Mouse (Mus musculus) left cerebral cortex, adult 8-10 months (tissue): ENCODE results near the gene Gss. TPM values are rescaled to one million over a fixed set of nuclear protein-coding genes. Genes with fewer than 3 reads are reported as not detected.

ENCODE experiments used
- DNase-seq, 2 experiments: peaks; one replicate each; pipeline ENCODE4 v3.0.0; 2022; ENCODE audit warnings: low spot score in 2 of 2
- microRNA-seq, 2 experiments: library from miRNA; unstranded; fragments of <30 nt; microRNA quantifications; one replicate each; pipeline ENCODE4 v1.2.0; 2022
- total RNA-seq, 4 experiments: library from RNA; stranded (reverse); gene quantifications; 2 replicates each; pipeline ENCODE4 v1.2.4; 2022

Gss gene
- total RNA-seq, 4 experiments from 2014 or later: 14.6 to 15.7 (median 15.0) TPM

DNA sequence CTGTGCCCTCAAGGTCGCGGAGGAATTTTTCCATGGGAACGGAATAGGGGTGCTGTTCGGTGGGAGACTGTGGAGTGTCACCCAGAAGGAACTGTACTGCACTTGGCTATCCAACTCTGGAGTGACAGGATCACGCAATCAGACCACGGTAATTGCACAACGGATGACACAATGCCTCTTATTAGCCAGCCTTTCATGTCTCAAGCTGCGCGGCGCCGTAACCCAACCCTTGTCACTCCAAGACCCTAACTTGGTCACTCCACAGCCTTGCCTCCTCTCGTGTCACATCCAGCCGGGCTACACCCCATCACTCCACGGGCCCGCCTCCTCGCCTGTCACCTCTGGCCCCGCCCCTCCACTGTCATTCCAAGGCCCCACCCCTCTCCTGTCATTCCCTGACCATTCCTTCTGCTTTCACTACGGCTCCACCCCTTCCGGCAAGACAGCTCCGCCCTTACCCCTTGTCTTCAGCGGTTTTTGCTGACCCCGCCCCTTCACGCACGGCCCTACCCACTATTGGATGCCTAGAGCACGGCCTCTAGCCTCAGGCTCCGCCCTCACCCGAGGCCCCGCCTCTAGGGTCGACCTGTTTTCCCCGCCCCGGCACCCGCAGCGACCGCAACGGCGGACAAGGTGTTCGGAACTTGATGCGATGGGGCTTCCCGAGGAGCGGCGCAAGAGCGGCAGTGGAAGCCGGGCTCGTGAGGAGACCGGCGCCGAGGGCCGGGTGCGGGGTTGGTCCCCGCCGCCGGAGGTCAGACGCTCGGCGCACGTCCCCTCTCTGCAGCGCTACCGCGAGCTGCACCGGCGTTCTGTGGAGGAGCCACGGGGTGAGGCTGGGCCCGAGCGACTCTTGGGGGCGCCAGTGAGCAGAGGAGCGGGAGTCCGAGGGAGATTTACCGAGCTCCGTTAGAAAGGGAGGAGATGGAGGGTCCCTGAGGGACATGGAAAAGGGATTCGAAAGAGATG, 74.9 kb downstream of the Gss start, which contains the start of the genes Acss2 and Ggt7:
Gene Acss2 (plus strand): TSS at position 494 of the 969 bp plus-strand sequence.
Gene Ggt7 (minus strand): TSS at position 783 of the 969 bp plus-strand sequence.
- DNase-seq: peak; percentile 94 to 99

DNA sequence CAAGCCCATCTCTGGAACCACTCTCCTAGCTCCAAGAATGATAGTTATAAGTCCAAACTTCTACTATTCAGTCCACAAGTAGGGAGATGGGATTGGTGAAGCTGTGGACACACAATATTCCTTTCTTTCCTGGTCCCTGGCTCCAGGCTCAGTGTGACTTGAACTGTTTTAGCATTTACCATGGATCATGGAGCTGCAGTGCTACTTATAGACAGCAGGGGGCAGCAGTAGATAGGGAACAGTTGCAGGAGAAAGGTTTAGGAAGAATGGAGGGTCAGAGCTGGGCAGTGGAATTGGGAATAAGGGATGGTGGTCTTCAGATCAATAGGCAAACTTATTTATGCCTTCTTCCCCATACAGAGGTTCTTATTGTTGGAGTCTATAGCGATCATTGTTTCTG, 76.7 kb downstream of the Gss start:
- DNase-seq: no peak

DNA sequence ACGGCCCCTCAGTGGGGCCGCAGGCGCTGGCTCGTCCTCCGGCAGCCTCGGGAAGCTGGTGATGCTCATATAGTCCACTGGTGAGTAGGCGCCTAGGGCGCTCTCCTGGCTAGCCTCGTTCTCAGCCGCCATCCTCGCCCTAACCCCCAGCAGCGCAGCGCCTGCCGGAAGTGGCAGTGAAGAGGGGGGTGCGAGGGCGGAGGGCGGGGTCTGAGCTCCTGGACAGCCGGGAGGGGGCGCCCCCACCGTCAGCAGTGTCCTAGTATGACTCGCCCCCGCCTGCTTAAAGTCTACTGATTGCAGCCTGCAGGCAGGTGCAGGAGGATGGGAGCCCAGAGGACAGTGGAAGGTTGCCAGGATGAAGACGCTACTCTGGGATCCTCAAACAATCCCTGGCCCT, 77.9 kb downstream of the Gss start:
- peak; percentile 75 to 92 for DNase-seq

DNA sequence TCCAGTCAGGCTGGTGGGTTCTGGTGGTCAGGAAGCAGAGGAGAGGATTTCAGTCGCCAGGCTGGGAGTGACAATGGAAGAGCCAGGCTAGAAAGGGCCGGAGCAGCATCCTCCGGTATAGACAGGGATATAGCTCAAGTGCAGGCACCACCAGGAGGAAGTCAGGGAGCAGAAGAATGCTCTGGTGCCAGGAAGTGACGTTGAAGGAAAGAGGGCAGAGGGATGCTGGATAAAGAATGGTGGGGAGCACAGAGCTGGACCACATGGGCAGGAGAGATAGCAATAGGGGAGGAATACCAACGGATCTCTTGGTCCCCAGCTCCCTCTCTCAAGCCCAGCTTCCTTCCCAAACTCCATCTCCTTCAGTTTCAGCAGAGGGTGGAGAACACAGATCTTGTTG, 79.1 kb downstream of the Gss start:
- DNase-seq: no peak

Small RNA genes within 50 kb of the gene (microRNA-seq; reads per million reads assigned to microRNA genes)
- gene Mir499: 8.4 to 14.3 reads per million in 2 experiments

Other genes starting within 250 kb of the Gss start
- 10 to 100 TPM; 27.4 to 30.1 (median 28.9) TPM for gene Pigu, start 235.4 kb downstream of the Gss start, total RNA-seq
- 100 to 1,000 TPM; 118 to 124 (median 121) TPM for gene Trp53inp2, start 211.8 kb downstream of the Gss start, total RNA-seq
- 10 to 100 TPM; 55.5 to 61.2 (median 57.9) TPM for gene Ncoa6, start 118.9 kb downstream of the Gss start, total RNA-seq
- gene Acss2, start 74.9 kb downstream of the Gss start, total RNA-seq: 10 to 100 TPM; 53.0 to 64.3 (median 55.1) TPM
- 100 to 1,000 TPM; 104 to 117 (median 113) TPM for gene Ggt7, start 74.6 kb downstream of the Gss start, total RNA-seq
- 10 to 100 TPM in 1 of 4 experiments, 1 to 10 TPM in 3; 3.7 to 13.0 (median 7.2) TPM for gene Myh7b, start 18.4 kb upstream of the Gss start, total RNA-seq
- gene Trpc4ap, start 99.6 kb upstream of the Gss start, total RNA-seq: 100 to 1,000 TPM; 148 to 150 (median 149) TPM
- 10 to 100 TPM; 21.9 to 23.9 (median 23.3) TPM for gene Edem2, start 136.7 kb upstream of the Gss start, total RNA-seq
- gene Gm17581, start 143.1 kb upstream of the Gss start, total RNA-seq: not detected
- 1 to 10 TPM in 3 of 4 experiments, under 1 TPM in 1; 0.76 to 2.5 (median 1.9) TPM for gene Procr, start 158.3 kb upstream of the Gss start, total RNA-seq
- 10 to 100 TPM; 29.2 to 30.8 (median 29.9) TPM for gene Mmp24, start 182.5 kb upstream of the Gss start, total RNA-seq
- gene BC029722, start 226.6 kb upstream of the Gss start, total RNA-seq: 10 to 100 TPM; 56.9 to 63.1 (median 60.3) TPM
- gene Eif6, start 234.1 kb upstream of the Gss start, total RNA-seq: 10 to 100 TPM; 78.6 to 93.2 (median 86.3) TPM
- gene Fam83c, start 242.0 kb upstream of the Gss start, total RNA-seq: not detected